Mouse (Mus musculus): ENCODE results near the gene Nat8f1.
"Not testable (repeated sequence)": the region's sequence is repeated elsewhere in the genome, so short reads cannot be mapped to it uniquely, and the experiment has no call there.

Gene Nat8f1

GRCm38 (mm10) chr6:85915539-85916513 lies at the start of gene Nat8f1:
TSS of gene Nat8f1 (minus strand) at chr6:85915687.
- peak; percentile 95 for DNase-seq (ENCODE audit: low read depth, low spot score)

- DNase-seq (ENCODE audit: low read depth, low spot score), result peak; percentile 96
Observed at GRCm38 (mm10) chr6:85961101-85962091, 45.9 kb upstream of the Nat8f1 start, which contains the start of gene Dusp11. TSS of gene Dusp11 (minus strand) at chr6:85961667.

GRCm38 (mm10) chr6:85957581-85957980 lies 42.1 kb upstream of the Nat8f1 start:
- DNase-seq (ENCODE audit: low read depth, low spot score), result no peak

GRCm38 (mm10) chr6:85948549-85948948 lies 33.1 kb upstream of the Nat8f1 start:
- DNase-seq (ENCODE audit: low read depth, low spot score), result no peak

GRCm38 (mm10) chr6:85942469-85942868 lies 27.0 kb upstream of the Nat8f1 start:
- DNase-seq (ENCODE audit: low read depth, low spot score), result no peak

GRCm38 (mm10) chr6:85938701-85939100 lies 23.2 kb upstream of the Nat8f1 start:
- DNase-seq (ENCODE audit: low read depth, low spot score), result no peak

- DNase-seq (ENCODE audit: low read depth, low spot score), result peak; percentile 85
Observed at GRCm38 (mm10) chr6:85936508-85937465, 21.3 kb upstream of the Nat8f1 start.

GRCm38 (mm10) chr6:85935646-85936045 lies 20.2 kb upstream of the Nat8f1 start:
- peak; percentile 63 for DNase-seq (ENCODE audit: low read depth, low spot score)

- DNase-seq (ENCODE audit: low read depth, low spot score), result no peak
Observed at GRCm38 (mm10) chr6:85934047-85934446, 18.6 kb upstream of the Nat8f1 start.

GRCm38 (mm10) chr6:85929312-85929711 lies 13.8 kb upstream of the Nat8f1 start:
- no peak for DNase-seq (ENCODE audit: low read depth, low spot score)

GRCm38 (mm10) chr6:85927476-85928464 lies 12.3 kb upstream of the Nat8f1 start:
- DNase-seq (ENCODE audit: low read depth, low spot score), result no peak

GRCm38 (mm10) chr6:85926709-85927108 lies 11.2 kb upstream of the Nat8f1 start:
- no peak for DNase-seq (ENCODE audit: low read depth, low spot score)

- no peak for DNase-seq (ENCODE audit: low read depth, low spot score)
Observed at GRCm38 (mm10) chr6:85923643-85924042, 8.2 kb upstream of the Nat8f1 start.

GRCm38 (mm10) chr6:85919401-85919800 lies 3.9 kb upstream of the Nat8f1 start:
- no peak for DNase-seq (ENCODE audit: low read depth, low spot score)

- not testable (repeated sequence) for DNase-seq (ENCODE audit: low read depth, low spot score)
Observed at GRCm38 (mm10) chr6:85918341-85918740, 2.9 kb upstream of the Nat8f1 start.

- DNase-seq (ENCODE audit: low read depth, low spot score), result no peak
Observed at GRCm38 (mm10) chr6:85916596-85916995, 1.1 kb upstream of the Nat8f1 start.

GRCm38 (mm10) chr6:85915141-85915538 lies 347 bp downstream of the Nat8f1 start:
- DNase-seq (ENCODE audit: low read depth, low spot score), result no peak

- no peak for DNase-seq (ENCODE audit: low read depth, low spot score)
Observed at GRCm38 (mm10) chr6:85911587-85911986, 3.9 kb downstream of the Nat8f1 start, which contains the start of gene Tprkb. TSS of gene Tprkb (plus strand) at chr6:85911865.

GRCm38 (mm10) chr6:85909704-85910103 lies 5.8 kb downstream of the Nat8f1 start:
- DNase-seq (ENCODE audit: low read depth, low spot score), result no peak

All from A20 (cell line).